Mouse (Mus musculus): Measurements from ENCODE around the gene Ccdc27. TPM values are rescaled to one million over a fixed set of nuclear protein-coding genes. Genes with fewer than 3 reads are reported as not detected.

Gene Ccdc27
- total and polyA plus RNA-seq, 3 experiments = not detected

- H3K27ac ChIP-seq = no peak overlapping the region
- TF ChIP-seq CTCF (IDR thresholded peaks at IDR 0.05) (peak; percentile 22; the same call in 1 of the 2 replicates), EP300 (IDR thresholded peaks at IDR 0.05; ENCODE audit: insufficient read depth, low read depth, low read length) (no peak), POLR2A (IDR thresholded peaks at IDR 0.05; ENCODE audit: insufficient read depth, low read depth, low read length) (no peak)
- 63% methylated on average over 5 of the region's 5 CpGs for WGBS
- H3K4me1 ChIP-seq (ENCODE audit: control insufficient read depth, insufficient read depth, low read length) = no peaks in the 10 kb centered on the region
- no peaks in the 10 kb centered on the region for H3K36me3 ChIP-seq (ENCODE audit: control insufficient read depth, insufficient read depth, low read length)
- no peak overlapping the region for H3K9ac ChIP-seq (ENCODE audit: low read depth, low read length)
- intact Hi-C loops (cut with DNase I) = no loop called here
- no peaks in the 10 kb centered on the region; the same call in 1 of the 2 replicates for H3K27me3 ChIP-seq (ENCODE audit: control insufficient read depth, insufficient read depth, low read length)
- DNase-seq = no peak
- no peak overlapping the region for H3K4me3 ChIP-seq
- H3K79me2 ChIP-seq (replicated peaks; ENCODE audit: control insufficient read depth, insufficient read depth, low read length) = no peaks in the 10 kb centered on the region; the same call in 1 of the 2 replicates
Measured at GRCm38 (mm10) chr4:154045837-154046236, 3.4 kb upstream of the Ccdc27 start.

GRCm38 (mm10) chr4:154037123-154037522 lies 5.4 kb downstream of the Ccdc27 start:
- Histone ChIP-seq H3K79me2 (replicated peaks; ENCODE audit: control insufficient read depth, insufficient read depth, low read length) (no peaks in the 10 kb centered on the region), H3K27ac (no peak overlapping the region), H3K36me3 (ENCODE audit: control insufficient read depth, insufficient read depth, low read length) (no peaks in the 10 kb centered on the region), H3K4me1 (ENCODE audit: control insufficient read depth, insufficient read depth, low read length) (no peaks in the 10 kb centered on the region), H3K27me3 (ENCODE audit: control insufficient read depth, insufficient read depth, low read length) (no peaks in the 10 kb centered on the region), H3K9ac (ENCODE audit: low read depth, low read length) (no peak overlapping the region), H3K4me3 (no peak overlapping the region)
- no peak for DNase-seq
- WGBS = 31% methylated on average over 3 of the region's 3 CpGs
- intact Hi-C loops (cut with DNase I) = no loop called here
- TF ChIP-seq EP300 (IDR thresholded peaks at IDR 0.05; ENCODE audit: insufficient read depth, low read depth, low read length) (no peak), POLR2A (IDR thresholded peaks at IDR 0.05; ENCODE audit: insufficient read depth, low read depth, low read length) (no peak)

DNA sequence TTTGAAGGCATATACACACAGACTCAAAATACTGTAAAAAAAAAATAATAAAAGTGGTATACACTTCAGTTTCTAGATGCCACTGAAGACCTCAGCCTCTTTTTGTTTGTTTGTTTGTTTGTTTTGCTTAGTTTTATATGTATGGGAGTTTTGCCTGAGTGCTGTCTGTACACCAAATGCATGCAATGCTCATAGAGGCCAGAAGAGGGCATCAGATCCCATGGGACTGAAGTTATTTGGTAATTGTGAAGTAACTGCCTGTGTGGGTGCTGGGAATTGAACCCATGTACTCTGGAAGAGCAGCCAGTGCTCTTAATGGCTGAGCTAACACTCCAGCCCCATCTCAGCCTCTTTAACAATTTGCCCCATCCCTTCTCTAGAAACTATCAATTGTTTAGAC lies 13.8 kb downstream of the Ccdc27 start:
- intact Hi-C loops (cut with DNase I) = no loop called here
- no peak for DNase-seq
- no peaks in the 10 kb centered on the region for H3K36me3 ChIP-seq (ENCODE audit: control insufficient read depth, insufficient read depth, low read length)
- H3K4me1 ChIP-seq (ENCODE audit: control insufficient read depth, insufficient read depth, low read length) = no peaks in the 10 kb centered on the region
- H3K9ac ChIP-seq (ENCODE audit: low read depth, low read length) = no peak overlapping the region
- H3K79me2 ChIP-seq (replicated peaks; ENCODE audit: control insufficient read depth, insufficient read depth, low read length) = no peaks in the 10 kb centered on the region
- no peak overlapping the region for H3K4me3 ChIP-seq
- peak; percentile 58 for TF ChIP-seq CTCF (IDR thresholded peaks at IDR 0.05)
- no peak for TF ChIP-seq POLR2A (IDR thresholded peaks at IDR 0.05; ENCODE audit: insufficient read depth, low read depth, low read length)
- no peak for TF ChIP-seq EP300 (IDR thresholded peaks at IDR 0.05; ENCODE audit: insufficient read depth, low read depth, low read length)
- H3K27ac ChIP-seq = no peak overlapping the region
- H3K27me3 ChIP-seq (ENCODE audit: control insufficient read depth, insufficient read depth, low read length) = no peaks in the 10 kb centered on the region

DNA sequence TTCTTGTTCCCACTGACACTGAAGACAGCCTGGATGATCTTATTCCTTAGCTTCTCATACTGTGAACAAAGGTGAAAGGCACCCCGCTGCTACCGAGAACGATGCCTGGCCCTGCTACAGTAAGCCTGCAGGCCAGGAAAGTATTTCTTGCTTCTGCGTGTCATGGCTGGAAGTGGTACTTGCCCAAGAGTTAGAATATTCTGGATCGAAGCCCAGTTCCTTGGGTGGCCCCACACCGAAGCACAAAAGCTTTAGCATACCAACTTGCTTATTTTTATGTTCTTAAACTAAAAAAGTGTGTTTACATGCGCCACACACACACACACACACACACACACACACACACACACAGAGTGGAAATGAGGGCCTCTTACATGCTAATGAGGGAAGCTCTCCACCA lies 14.4 kb downstream of the Ccdc27 start:
- H3K27ac ChIP-seq = no peak overlapping the region
- no peaks in the 10 kb centered on the region for H3K79me2 ChIP-seq (replicated peaks; ENCODE audit: control insufficient read depth, insufficient read depth, low read length)
- intact Hi-C loops (cut with DNase I) = no loop called here
- no peaks in the 10 kb centered on the region for H3K27me3 ChIP-seq (ENCODE audit: control insufficient read depth, insufficient read depth, low read length)
- WGBS = 67% methylated on average over 7 of the region's 7 CpGs
- TF ChIP-seq CTCF (IDR thresholded peaks at IDR 0.05) (no peak), EP300 (IDR thresholded peaks at IDR 0.05; ENCODE audit: insufficient read depth, low read depth, low read length) (no peak), POLR2A (IDR thresholded peaks at IDR 0.05; ENCODE audit: insufficient read depth, low read depth, low read length) (no peak)
- no peak overlapping the region for H3K9ac ChIP-seq (ENCODE audit: low read depth, low read length)
- no peaks in the 10 kb centered on the region for H3K4me1 ChIP-seq (ENCODE audit: control insufficient read depth, insufficient read depth, low read length)
- no peaks in the 10 kb centered on the region for H3K36me3 ChIP-seq (ENCODE audit: control insufficient read depth, insufficient read depth, low read length)
- DNase-seq = no peak
- no peak overlapping the region for H3K4me3 ChIP-seq

DNA sequence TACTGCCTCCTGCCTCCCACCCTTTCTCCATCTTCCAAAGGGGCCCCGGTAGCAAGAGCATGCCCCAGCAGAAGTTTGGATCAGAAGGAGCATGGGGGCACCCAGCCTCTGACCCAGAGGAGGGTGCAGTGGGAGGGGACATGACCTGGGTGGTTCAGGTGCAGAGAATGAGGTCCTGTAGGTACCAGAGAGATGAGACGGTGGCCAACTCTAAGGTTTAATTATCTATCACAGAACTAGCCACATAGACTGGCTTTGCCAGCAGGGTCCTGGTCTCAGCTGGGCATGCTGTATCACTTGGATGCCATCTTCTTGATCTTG lies 16.1 kb downstream of the Ccdc27 start:
- H3K27ac ChIP-seq = no peak overlapping the region
- 22% methylated on average over 2 of the region's 2 CpGs for WGBS
- H3K27me3 ChIP-seq (ENCODE audit: control insufficient read depth, insufficient read depth, low read length) = no peaks in the 10 kb centered on the region
- no peak for DNase-seq
- H3K79me2 ChIP-seq (replicated peaks; ENCODE audit: control insufficient read depth, insufficient read depth, low read length) = no peaks in the 10 kb centered on the region
- no peaks in the 10 kb centered on the region for H3K4me1 ChIP-seq (ENCODE audit: control insufficient read depth, insufficient read depth, low read length)
- TF ChIP-seq EP300 (IDR thresholded peaks at IDR 0.05; ENCODE audit: insufficient read depth, low read depth, low read length) (no peak), POLR2A (IDR thresholded peaks at IDR 0.05; ENCODE audit: insufficient read depth, low read depth, low read length) (no peak), CTCF (IDR thresholded peaks at IDR 0.05) (no peak)
- intact Hi-C loops (cut with DNase I) = no loop called here
- no peak overlapping the region for H3K4me3 ChIP-seq
- no peak overlapping the region for H3K9ac ChIP-seq (ENCODE audit: low read depth, low read length)
- H3K36me3 ChIP-seq (ENCODE audit: control insufficient read depth, insufficient read depth, low read length) = no peaks in the 10 kb centered on the region

DNA sequence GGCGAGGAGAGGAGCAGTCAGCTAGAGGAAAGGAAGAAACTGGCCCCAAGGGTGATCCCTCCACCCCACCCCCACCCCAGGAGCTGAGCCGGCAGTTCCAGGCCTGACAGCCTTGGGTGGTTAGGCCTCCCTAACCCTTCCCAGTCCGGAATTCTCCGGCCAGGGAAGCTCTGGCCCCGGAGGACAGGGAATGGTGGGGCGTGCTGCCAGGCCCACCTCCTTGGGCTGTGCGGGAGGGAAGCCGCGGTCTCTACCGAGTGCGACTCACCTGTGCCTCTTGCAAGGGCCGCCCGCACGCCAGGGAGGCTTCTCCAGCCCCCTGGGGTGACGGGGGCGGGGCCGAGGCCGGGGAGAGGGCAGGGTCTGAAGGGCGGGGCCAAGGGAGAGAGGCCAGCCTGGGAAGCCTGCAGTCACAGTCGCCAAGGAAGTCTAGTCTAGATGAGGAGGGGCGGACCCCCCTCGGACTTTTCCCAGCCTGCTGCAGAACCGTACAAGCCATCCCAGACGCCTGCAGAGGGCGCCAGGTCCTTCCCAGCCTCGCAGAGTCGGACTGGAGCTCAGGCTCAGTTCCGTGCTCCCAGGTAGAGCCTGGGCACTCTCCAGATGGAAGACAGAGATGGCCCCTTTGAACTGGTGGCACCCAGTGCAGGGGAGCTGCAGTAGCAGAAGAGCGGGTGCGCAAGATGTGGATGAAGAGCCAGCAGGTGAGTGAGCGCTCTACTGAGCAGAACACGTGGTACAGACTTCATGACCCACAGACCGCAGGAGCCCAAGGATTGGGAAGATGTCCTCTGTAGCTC lies 16.6 kb downstream of the Ccdc27 start, which contains the start of gene Smim1:
TSS of gene Smim1 (minus strand) at position 590 of the 800 bp plus-strand sequence.
- TF ChIP-seq CTCF (IDR thresholded peaks at IDR 0.05) (peak; percentile 70), POLR2A (IDR thresholded peaks at IDR 0.05; ENCODE audit: insufficient read depth, low read depth, low read length) (no peak)
- Histone ChIP-seq H3K27ac (peak within 1 kb of the TSS; percentile 24; the same call in 1 of the 2 replicates), H3K9ac (ENCODE audit: low read depth, low read length) (peak within 1 kb of the TSS; percentile 70), H3K79me2 (replicated peaks; ENCODE audit: control insufficient read depth, insufficient read depth, low read length) (no peaks in the 10 kb centered on the region), H3K27me3 (ENCODE audit: control insufficient read depth, insufficient read depth, low read length) (no peaks in the 10 kb centered on the region), H3K4me3 (peak within 1 kb of the TSS; percentile 45), H3K4me1 (ENCODE audit: control insufficient read depth, insufficient read depth, low read length) (no peaks in the 10 kb centered on the region), H3K36me3 (ENCODE audit: control insufficient read depth, insufficient read depth, low read length) (no peaks in the 10 kb centered on the region)
- intact Hi-C loops (cut with DNase I) = no loop called here
- DNase-seq = peak; percentile 75 to 82
- 5% methylated on average over 33 of the region's 33 CpGs for WGBS

All from heart, adult 2 months (tissue).